Mouse (Mus musculus): Measurements from ENCODE around the gene Rab6b.
A peak's percentile ranks its signal among the peaks of the same experiment; 100 is the strongest.
"Not testable (repeated sequence)": the region's sequence is repeated elsewhere in the genome, so short reads cannot be mapped to it uniquely, and the experiment has no call there.

Rab6b gene

DNA sequence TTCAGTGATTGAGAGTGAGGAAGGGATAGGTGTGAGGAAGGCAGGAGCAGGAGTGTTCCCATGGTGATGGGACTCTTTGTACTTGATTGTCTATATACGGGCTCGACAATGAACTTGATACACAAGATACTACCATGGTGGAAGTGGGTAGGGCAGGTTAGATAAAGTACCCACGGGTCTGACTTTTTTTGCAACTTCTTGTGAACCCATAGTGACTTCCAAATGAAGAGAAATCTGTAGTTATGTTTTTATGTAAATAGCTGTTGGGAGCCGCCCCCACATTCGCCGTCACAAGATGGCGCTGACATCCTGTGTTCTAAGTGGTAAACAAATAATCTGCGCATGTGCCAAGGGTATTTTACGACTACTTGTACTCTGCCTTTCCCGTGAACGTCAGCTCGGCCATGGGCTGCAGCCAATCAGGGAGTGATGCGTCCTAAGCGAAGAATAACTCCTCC is 3.2 kb upstream of the Rab6b start:
- not testable (repeated sequence) for DNase-seq (ENCODE audit: low read depth, low spot score)

DNA sequence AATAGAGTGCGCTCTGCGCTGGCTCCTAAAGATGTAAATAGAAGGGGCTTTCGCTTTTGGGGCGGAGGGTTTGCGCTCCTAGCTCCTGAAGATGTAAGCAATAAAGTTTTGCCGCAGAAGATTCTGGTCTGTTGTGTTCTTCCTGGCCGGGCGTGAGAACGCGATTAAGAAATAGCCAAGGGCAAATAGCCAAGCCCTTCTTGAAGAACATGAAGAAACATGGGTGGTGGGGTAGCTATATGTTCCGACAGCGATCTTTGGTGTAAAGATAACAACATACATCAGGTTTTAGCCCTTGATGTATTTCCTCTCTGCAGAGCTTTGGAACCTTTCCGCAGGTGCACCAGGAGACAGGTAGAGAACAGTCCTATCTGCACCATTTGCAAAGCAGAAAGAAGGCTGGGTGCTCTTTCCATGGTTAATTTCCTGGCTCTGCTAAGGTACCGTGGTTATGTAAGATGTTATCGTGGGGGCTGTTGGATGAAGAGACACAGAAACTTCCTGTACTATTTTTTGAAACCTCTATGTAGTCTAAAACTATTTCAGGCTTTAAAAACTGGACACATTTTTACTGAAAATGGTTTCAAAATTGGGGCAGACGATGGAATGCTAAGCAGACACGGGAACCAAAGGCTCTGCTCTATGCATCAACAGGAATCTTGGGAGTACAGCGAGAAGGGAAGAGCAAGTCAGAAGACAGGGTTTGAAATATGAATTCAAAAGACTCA is 2.5 kb upstream of the Rab6b start:
- no peak for DNase-seq (ENCODE audit: low read depth, low spot score)

DNA sequence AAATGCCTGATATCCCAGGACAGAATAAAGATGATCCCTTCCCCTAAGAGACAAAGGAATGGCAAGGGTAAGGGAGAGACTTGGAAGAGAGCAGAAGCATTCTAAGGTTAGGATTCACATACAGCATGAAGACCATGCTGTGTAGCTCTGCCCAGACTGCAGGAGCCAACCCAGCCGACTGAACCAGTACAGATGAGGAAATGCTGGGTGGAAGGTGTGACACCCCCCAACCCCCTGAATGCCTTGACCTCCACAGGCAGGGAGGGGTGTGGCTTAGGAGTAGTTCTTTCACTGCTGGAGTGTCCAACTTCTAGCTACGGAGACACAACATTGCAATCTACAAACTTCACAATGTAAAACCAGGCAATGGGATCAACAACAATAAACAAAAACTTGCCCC is 1.7 kb upstream of the Rab6b start:
- no peak for DNase-seq (ENCODE audit: low read depth, low spot score)

DNA sequence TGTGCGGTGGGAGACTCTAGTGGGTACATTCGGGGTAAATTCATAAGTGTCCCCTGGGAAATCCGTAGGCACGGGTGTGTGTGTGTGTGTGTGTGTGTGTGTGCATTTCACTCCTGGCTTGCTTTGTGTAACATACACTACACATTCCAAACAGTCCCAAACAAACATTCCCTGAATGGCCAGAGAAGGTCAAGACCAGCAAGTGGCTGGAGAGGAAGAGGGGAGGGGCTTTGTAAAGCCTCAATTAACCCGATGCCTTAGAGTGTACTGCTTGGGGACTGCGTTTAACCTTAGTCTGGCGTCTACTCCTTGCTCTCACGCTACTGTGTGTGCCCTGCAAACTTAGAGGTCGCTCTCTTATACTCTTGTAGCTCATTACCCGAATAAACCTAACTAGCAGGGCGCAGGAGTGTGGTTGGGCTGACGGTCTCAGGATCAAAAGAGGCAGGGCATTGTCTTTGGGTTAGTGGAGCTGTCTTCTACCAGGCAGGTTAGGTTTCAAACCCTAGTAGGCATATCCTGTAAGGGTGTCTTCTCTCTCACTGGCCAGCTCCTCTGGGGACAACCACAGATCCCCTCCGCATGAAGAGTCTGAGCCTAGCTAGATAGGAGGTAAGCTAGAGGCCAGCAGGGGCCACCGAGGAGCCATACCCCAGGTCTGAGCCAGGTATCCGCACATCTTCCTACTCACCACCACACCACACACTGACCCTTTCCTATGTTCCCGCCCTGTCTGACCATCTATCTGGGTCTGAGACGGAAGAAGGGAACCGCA is 673 bp upstream of the Rab6b start:
- DNase-seq (ENCODE audit: low read depth, low spot score) = no peak

DNA sequence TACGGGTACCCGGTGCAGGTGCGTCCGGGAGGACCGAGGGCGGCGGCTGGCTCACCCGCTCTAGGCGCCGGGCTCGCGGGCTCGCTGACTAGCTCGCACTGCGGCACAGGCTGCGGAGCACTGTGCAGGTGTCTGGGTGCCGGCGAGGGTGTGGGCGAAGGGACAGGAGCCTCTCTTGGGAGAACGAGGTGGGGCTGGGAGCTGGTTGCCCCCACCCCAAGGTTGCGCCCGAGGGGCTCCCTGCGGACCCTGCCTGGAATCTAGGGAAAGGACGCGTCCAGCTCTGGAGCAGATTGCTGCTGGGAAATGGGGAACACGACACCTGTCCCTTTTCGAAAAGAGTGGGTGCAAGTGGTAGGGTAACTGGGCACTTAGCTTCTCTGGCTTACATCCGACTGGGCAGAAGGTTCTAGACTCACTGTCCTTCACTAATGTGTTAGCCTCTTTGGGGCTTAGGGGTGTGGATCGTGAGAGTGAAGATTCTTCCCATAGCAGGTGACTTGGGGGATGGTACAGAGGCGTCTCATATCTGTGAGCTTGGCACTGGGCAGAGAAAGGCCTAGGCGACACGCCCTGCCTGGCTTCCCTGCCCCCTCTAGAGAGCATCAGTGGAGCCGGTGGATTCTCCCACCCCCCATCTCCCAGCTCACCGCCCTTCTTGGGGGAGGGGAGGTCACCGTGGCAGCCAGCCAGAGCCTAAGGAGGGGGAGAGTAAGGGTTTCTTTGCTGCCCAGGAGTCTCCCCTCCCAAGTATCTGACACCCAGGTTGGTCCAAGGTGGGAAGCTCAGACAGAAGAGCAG is 1.1 kb downstream of the Rab6b start:
- no peak for DNase-seq (ENCODE audit: low read depth, low spot score)

DNA sequence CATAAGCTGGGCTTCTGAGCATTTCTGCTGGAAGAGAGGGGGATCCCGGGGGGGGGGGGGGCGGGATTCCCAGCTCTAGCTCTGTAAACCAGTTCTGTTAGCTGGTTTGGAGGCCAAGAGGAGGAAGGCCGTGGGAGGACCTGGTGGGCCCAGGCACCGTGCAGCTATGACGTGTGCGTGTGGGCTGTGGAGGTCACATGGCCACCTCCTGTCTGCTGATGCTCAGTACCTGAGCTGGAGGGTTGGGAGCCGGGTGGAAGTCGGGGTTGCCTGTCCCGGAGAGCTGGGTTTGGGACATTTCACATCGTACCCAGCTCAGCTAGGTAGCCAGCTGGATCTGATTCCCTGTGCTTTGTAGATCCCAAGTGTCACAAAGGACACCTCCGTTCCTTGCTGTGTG is 1.8 kb downstream of the Rab6b start:
- DNase-seq (ENCODE audit: low read depth, low spot score) = no peak

DNA sequence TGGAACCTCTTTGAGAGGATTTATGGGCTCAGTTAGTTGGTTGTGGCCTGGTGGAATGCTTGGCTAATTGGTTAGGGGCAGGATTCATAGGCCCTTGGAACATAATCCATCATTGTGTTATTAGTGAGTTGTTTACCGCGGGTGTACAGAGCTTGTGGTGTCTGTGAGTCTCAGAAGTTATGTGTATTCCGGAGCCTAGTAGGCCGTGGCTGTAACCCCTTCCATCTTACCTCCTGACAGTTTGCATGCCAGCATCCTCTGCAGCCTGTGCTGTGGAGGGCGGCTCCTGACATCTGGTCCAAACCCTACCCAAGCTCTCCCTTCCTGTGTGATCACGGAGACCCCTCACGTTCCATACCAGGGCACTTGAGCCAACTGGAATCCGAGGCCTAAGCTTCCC is 2.7 kb downstream of the Rab6b start:
- DNase-seq (ENCODE audit: low read depth, low spot score) = no peak

DNA sequence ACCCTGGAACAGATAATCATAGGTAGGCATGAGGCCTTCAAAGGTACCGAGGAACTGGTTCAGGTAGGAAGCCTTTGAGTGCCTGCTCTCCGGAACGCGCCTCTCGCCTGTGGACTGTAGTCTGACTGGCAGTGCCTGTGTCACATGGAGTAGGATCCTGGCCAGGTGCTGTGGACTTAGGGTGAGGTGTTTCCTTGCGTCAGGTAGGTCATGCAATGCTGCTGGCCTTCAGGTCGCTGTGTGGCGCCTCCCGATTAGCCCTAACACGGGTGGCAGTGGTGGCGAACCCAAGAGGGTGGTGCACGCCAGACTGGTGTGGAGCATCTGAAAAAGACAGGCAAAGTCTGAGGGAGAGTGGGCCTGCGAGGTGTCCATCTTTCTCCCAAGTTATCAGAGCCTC is 3.3 kb downstream of the Rab6b start:
- no peak for DNase-seq (ENCODE audit: low read depth, low spot score)

DNA sequence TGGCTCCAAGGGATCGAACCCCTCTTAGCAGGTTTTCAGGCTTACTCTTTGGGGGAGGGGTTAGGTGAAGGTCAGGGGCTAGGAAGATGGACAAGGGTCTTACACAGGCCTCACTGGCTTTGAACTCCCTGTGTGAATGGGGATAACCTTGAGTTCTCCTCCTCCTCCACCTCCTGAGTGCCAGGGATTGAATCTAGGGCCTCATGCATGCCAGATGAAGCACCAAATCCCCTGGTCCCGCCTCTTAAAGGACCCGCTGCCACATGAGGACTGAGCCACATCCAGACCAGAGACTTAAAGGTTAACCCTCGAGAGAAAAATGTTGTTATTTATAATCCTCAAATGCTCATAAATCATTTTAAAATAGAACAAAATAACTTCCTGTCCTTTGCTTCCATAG is 5.4 kb downstream of the Rab6b start:
- DNase-seq (ENCODE audit: low read depth, low spot score) = no peak

DNA sequence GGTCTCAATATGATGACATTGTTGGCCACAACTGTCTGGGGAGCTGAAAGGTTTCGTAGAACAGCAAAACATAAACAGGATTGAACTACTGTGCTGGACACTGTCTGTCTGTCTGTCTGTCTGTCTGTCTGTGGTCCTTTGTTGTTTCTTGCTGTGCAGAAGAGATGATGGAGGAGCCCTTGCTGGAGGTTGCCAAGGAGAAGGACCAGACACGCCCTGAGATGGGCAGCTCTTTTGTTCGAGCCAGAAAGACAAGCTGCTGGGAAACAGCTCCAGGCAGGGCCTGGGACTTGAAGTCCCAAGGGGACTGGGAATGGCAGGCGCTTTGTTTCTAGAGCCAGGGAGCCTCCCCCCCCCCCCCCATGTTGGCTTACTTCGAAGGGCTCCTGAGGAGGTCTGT is 5.9 kb downstream of the Rab6b start:
- no peak for DNase-seq (ENCODE audit: low read depth, low spot score)

DNA sequence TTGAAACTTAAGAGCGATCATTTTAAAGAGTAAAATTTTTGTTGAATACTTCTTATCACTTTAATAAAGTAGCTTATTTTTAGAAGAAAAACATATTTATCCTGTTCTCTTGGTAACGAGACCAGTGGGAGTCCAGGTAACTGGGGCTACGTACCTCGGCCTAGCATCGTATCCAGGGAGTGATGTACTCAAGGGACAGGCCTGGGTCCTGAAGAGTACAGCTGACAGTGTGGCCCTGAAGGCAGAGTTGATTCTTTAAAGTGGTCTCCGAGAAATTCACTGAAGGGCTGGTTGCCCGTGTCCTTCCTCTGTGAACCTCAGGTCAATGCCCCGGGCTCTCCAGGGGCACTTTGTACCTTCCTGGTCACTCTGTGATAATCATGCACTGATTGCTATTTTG is 6.4 kb downstream of the Rab6b start:
- no peak for DNase-seq (ENCODE audit: low read depth, low spot score)

DNA sequence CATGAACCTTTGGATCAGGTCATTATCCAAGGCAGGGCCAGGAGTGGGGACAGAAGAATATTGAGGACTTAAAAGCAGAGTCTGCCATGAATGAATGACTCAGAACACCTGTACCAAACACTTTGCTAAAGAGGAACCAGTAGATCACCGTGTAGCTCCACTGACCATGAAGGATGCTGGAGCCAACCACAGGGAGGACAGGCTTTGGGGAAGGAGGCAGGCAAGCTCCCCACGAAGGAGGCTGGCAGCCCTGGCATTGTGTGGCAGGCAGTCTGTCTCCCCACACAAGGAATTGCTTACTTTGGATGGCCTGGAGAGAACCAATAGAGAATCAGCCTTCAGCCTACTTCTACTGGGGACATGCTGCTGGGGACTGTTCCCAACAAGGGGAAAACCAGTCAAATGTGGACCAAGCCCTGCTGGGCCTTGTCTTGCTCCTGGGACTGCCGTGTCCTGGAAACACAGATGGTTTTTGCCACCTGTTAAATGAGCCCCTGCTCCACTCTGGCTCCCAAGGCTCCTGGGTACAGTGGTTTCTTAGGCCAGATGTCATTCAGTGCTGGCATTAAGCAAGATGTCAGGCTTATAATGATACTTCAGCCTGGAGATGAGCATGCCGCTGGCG is 7.2 kb downstream of the Rab6b start:
- no peak for DNase-seq (ENCODE audit: low read depth, low spot score)

DNA sequence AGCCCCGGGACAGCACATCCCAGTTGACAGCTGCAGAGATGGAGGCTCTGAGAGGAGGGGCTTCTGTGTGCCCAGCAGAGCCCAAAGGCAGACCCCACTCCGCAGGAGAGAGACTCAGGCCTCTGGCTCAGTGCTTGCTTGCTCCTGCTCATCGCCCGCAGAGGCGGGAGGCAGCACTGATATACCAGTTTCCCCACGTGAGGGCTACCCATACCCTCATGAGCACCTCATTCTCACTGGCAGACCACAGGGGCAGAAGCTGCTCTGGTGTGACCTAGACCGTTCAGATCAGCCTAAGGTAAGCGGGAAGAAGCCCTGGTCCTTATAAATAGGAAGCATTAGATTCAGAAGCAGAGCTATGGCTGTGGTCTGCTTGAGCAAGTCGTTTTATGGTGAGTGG is 8.2 kb downstream of the Rab6b start:
- no peak for DNase-seq (ENCODE audit: low read depth, low spot score)

DNA sequence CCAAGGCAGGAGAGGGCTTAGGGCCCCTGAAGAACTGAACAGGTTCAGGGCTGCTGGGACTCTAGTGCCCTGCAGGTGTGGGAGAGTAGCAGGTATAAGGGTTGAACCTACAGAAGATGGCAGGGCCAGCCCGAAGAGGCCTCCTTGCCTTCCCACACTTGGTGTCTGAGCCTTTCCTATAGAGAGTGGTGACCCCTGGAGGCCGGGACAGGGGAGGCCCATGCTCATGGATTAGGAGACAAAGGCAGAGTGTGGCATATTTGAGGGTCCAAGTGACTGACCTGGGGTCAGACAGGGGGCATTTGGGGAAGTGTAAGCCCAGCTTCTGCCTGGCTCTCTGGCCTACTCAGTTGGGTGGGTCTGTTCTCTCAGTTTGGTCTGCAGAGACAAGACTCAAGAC is 8.6 kb downstream of the Rab6b start:
- no peak for DNase-seq (ENCODE audit: low read depth, low spot score)

DNA sequence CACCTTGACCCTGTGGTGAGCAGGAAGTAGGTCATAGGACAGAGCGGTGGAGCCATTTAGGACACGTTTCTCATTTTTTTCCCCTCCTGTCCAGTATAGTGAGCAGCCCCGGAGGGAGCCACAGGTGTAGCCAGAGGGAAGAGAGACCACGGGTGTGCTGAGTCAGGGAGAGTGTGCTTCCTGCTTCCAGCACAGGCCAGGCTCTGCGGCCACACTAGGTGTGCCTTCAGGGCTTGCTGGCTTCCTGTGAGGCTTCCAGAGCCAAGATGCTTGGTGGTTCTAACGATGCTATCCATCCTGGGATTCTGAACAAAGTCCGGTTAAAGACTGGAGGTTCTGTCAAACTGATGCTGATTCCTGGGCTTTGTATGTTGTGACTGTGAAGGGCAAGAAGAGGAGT is 10.0 kb downstream of the Rab6b start:
- DNase-seq (ENCODE audit: low read depth, low spot score) = no peak

DNA sequence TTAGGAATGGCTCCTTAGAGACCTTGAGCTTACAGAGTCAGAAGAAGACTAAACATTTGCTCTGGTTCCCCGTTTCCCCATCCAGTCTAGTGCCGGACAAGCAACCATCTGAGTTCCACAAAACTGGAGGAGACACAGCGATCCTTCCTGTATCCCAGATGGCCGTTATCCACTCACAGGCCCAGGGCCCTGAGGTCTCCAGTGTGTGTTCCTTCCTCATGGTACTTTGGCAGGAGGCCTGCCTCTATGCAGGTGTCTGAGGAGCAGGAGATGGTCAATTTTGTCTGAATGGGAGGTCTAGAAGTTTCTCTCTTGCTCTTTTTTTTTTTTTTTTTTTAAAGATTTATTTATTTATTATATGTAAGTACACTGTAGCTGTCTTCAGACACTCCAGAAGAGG is 13.2 kb downstream of the Rab6b start:
- DNase-seq (ENCODE audit: low read depth, low spot score) = no peak

DNA sequence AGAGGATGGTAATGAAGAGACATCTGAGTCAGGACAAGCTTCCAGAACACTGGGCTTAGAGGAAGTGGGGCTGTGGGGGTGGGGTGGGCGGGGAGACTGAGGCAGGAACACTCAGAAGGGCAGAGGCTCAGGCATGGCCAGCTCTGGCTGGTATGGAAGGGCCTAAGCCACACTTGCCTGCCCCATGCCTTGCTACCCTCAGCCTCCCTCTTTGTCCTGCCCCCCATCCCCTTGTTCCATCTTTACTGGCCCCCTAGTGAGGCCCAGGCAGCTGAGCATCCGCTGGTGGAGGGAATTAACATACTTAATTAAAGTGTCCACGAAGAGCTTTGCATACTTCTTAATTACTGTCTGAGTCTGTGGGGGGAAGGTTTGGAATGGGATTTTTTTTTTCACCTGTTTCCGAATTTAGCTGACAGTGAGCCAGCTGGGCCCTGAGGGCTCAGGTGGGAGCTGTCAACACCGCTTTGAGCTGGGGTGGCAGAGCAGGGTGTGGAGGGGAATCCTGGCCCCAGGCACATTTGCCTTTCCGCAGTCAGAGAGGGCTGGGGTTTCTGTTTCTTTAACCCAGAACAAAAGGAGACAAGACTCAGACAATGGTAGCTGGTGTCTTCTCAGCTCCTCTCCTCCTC is 22.0 kb downstream of the Rab6b start:
- DNase-seq (ENCODE audit: low read depth, low spot score) = no peak

DNA sequence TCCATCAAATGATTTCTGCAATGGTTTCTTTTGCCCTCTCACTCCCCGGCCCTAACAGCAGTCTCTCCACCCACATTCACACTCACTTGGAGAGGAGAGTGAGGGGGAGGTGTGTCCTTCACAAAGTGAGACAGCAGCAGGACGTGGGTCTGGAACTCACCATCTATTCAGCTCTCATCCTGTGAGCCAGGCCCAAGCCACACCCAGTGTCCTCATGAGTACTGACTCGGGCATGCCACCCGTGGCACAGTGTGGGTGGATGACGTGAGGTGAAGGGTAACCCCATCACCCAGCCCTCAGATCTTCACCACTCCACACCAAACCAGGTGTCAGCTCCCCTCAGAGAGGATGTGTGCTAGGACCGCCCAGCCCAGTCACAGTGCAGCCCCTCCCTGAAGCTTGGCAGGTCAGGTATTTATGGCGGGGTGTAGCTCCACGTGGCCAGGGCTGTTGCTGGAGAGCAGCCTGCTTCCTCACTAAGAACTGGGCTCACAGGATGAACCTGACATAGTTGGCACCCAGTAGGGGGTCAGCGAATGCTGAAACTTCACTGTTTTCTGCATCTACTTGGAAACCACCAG is 23.0 kb downstream of the Rab6b start:
- DNase-seq (ENCODE audit: low read depth, low spot score) = no peak

DNA sequence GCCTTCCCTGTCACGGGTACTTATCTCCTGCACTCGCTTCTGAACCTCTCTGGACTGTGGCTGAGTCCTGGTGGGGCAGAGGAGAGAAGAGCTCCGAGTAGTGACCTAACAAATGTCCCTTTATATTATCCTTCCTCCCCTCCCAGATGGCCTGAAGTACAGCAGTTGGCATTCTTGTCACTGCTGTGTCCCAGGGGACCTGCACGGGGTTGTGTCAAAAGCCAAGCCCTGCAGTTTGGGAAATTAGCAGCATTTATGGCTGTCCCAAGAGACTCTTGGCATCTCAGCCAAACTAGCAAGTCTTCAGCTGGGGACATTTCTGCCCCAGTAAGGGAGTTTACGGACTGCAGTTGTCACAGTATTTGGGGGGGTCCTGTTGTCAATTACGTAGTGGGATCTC is 27.9 kb downstream of the Rab6b start:
- peak; percentile 41 for DNase-seq (ENCODE audit: low read depth, low spot score)

DNA sequence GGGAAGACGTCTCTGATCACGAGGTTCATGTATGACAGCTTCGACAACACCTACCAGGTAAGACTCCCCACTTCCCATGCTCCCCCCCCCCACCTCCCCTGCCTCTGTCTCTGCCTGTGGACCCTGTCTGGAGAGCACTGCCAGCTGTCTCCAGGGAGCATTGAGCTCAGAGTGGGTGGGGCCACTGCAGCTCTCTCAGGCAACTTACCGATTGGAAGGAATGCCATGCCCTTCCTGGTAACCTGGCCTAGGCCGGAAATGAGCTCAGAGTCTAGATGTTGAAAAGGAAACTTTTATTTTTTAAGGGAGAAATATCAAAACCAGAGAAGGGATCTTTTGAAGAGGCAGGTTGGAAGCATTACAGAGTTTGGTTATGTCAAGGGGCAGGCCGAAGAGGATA is 28.8 kb downstream of the Rab6b start:
- no peak for DNase-seq (ENCODE audit: low read depth, low spot score)

DNA sequence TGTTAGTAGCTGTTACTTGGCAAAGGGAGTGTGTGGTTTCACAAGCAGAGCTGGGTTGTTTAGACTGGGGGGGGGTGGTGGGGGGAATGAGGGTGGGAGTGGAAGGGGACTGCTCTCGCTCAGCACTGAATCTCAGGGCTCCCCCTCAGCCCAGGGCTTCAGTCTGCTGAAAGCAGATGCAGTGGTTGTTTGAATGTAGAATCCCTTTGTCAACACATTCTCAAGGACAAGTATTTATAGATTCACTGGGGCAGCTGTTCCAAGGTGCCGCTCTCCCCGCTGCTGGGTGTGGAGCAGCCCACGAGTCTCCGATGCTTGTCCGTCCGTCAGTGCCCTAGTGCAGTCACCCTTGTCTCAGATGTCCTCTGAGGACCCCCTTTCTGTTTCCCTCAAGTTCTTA is 29.7 kb downstream of the Rab6b start:
- no peak for DNase-seq (ENCODE audit: low read depth, low spot score)

All from mesoderm, embryonic 11.5 days (tissue).